Mouse (Mus musculus): ENCODE measurements around the gene Tmod2.

- no peak for TF ChIP-seq CTCF (IDR thresholded peaks at IDR 0.05; ENCODE audit: low read depth)
- no peak for TF ChIP-seq EP300 (optimal IDR thresholded peaks at IDR 0.05)
Observed at GRCm38 (mm10) chr9:75517751-75518150, 93.4 kb downstream of the Tmod2 start.

Measured in stomach, postnatal 0 days (tissue).